Mouse (Mus musculus): ENCODE measurements around the gene Gpr146. TPM values are rescaled to one million over a fixed set of nuclear protein-coding genes. Genes with fewer than 3 reads are reported as not detected.
A peak's percentile ranks its signal among the peaks of the same experiment; 100 is the strongest.

Gene Gpr146
- total RNA-seq, 2 experiments from 2014 or later: 33.7 to 37.2 TPM

GRCm38 (mm10) chr5:139395528-139395927 is 18.0 kb downstream of the Gpr146 start:
- DNase-seq: no peak
- intact Hi-C loops (cut with DNase I): no loop called here

- intact Hi-C loops (cut with DNase I): no loop called here
- no peak for DNase-seq
These were observed 19.9 kb downstream of the Gpr146 start for GRCm38 (mm10) chr5:139397359-139397916.

GRCm38 (mm10) chr5:139397959-139398753 is 20.7 kb downstream of the Gpr146 start:
- DNase-seq: peak; percentile 97 to 99
- intact Hi-C loops (cut with DNase I): loop anchor here (1.0 kb wide), 1 partner anchor 34 kb away; no protein-coding TSS in a partner anchor

GRCm38 (mm10) chr5:139398786-139399185 is 21.3 kb downstream of the Gpr146 start:
- intact Hi-C loops (cut with DNase I): loop anchor here (1.0 kb wide), 1 partner anchor 34 kb away; no protein-coding TSS in a partner anchor
- DNase-seq: no peak

GRCm38 (mm10) chr5:139399991-139400390 is 22.5 kb downstream of the Gpr146 start:
- intact Hi-C loops (cut with DNase I): no loop called here
- no peak for DNase-seq

- DNase-seq: no peak
- intact Hi-C loops (cut with DNase I): no loop called here
These were observed 24.6 kb downstream of the Gpr146 start for GRCm38 (mm10) chr5:139402106-139402505.

GRCm38 (mm10) chr5:139403692-139404260 is 26.3 kb downstream of the Gpr146 start:
- no peak for DNase-seq
- intact Hi-C loops (cut with DNase I): no loop called here

GRCm38 (mm10) chr5:139404801-139405401 is 27.4 kb downstream of the Gpr146 start, which contains the start of gene C130050O18Rik:
Gene C130050O18Rik (plus strand): TSS chr5:139405280.
- DNase-seq: no peak
- intact Hi-C loops (cut with DNase I): no loop called here

GRCm38 (mm10) chr5:139405478-139405877 is 28.0 kb downstream of the Gpr146 start:
- intact Hi-C loops (cut with DNase I): no loop called here
- DNase-seq: no peak

- intact Hi-C loops (cut with DNase I): no loop called here
- no peak for DNase-seq
These were observed 28.5 kb downstream of the Gpr146 start for GRCm38 (mm10) chr5:139405953-139406352.

- intact Hi-C loops (cut with DNase I): no loop called here
- DNase-seq: peak; percentile 68 to 70
These were observed 29.8 kb downstream of the Gpr146 start for GRCm38 (mm10) chr5:139407121-139407885.

GRCm38 (mm10) chr5:139408511-139408910 is 31.0 kb downstream of the Gpr146 start:
- DNase-seq: no peak
- intact Hi-C loops (cut with DNase I): no loop called here

GRCm38 (mm10) chr5:139409412-139409811 is 31.9 kb downstream of the Gpr146 start:
- peak; percentile 81 to 90 for DNase-seq
- intact Hi-C loops (cut with DNase I): no loop called here

GRCm38 (mm10) chr5:139410056-139410455 is 32.6 kb downstream of the Gpr146 start:
- intact Hi-C loops (cut with DNase I): no loop called here

GRCm38 (mm10) chr5:139411117-139411516 is 33.6 kb downstream of the Gpr146 start:
- no peak for DNase-seq
- intact Hi-C loops (cut with DNase I): no loop called here

More at GRCm38 (mm10) chr5:139410056-139410455, 32.6 kb downstream of the Gpr146 start:
- no peak for DNase-seq

GRCm38 (mm10) chr5:139411665-139412314 is 34.3 kb downstream of the Gpr146 start:
- intact Hi-C loops (cut with DNase I): no loop called here
- DNase-seq: no peak

GRCm38 (mm10) chr5:139413545-139413944 is 36.0 kb downstream of the Gpr146 start:
- no peak for DNase-seq
- intact Hi-C loops (cut with DNase I): no loop called here

GRCm38 (mm10) chr5:139415001-139415400 is 37.5 kb downstream of the Gpr146 start:
- no peak for DNase-seq
- intact Hi-C loops (cut with DNase I): no loop called here

- DNase-seq: no peak
- intact Hi-C loops (cut with DNase I): no loop called here
These were observed 39.4 kb downstream of the Gpr146 start for GRCm38 (mm10) chr5:139416942-139417341.

GRCm38 (mm10) chr5:139417480-139417879 is 40.0 kb downstream of the Gpr146 start:
- DNase-seq: no peak
- intact Hi-C loops (cut with DNase I): no loop called here

Data from heart, postnatal 10 days (tissue).